Mouse (Mus musculus) heart, embryonic 16.5 days (tissue): ENCODE results near the gene Pik3c2g. TPM values are rescaled to one million over a fixed set of nuclear protein-coding genes. Genes with fewer than 3 reads are reported as not detected.

Source experiments
- ATAC-seq: fragments of 200-750 bp; cut with Nextera tagmentation; replicated peaks from 2 replicates; pipeline ENCODE4 v1.8.0; 2017; ENCODE audit warnings: moderate number of reproducible peaks; ENCODE audit not compliant: insufficient read depth, low FRiP score; ENCODE audit errors: extremely low read depth
- H3K27ac ChIP-seq: fragments of 300-500 bp; sonication (generic); 2 replicates; pipeline ENCODE4 v1.5.1; 2014; ENCODE audit warnings: mild to moderate bottlenecking, low read length, control low read depth, moderate library complexity
- H3K27me3 ChIP-seq: fragments of 300-500 bp; sonication (generic); 2 replicates; pipeline ENCODE4 v1.6.1; 2014; ENCODE audit warnings: low read length, mixed read lengths; ENCODE audit not compliant: control insufficient read depth, insufficient read depth
- H3K36me3 ChIP-seq: fragments of 300-500 bp; sonication (generic); 2 replicates; pipeline ENCODE4 v1.6.1; 2014; ENCODE audit not compliant: control insufficient read depth, insufficient read depth
- H3K4me1 ChIP-seq: fragments of 300-500 bp; sonication (generic); 2 replicates; pipeline ENCODE4 v1.6.1; 2014; ENCODE audit warnings: low read length, mixed read lengths; ENCODE audit not compliant: control insufficient read depth, insufficient read depth
- H3K4me2 ChIP-seq: fragments of 300-500 bp; sonication (generic); 2 replicates; pipeline ENCODE4 v1.6.1; 2014; ENCODE audit warnings: low read depth, mild to moderate bottlenecking, control low read depth, low read length
- H3K4me3 ChIP-seq: fragments of 300-500 bp; sonication (generic); 2 replicates; pipeline ENCODE4 v1.5.1; 2014; ENCODE audit warnings: mild to moderate bottlenecking, control low read depth, low read length
- H3K9ac ChIP-seq: fragments of 300-500 bp; sonication (generic); 2 replicates; pipeline ENCODE4 v1.6.1; 2014; ENCODE audit warnings: low read length, control low read depth
- H3K9me3 ChIP-seq: fragments of 300-500 bp; sonication (generic); replicated peaks from 2 replicates; pipeline ENCODE4 v1.6.1; 2016; ENCODE audit warnings: low read length; ENCODE audit not compliant: control insufficient read depth
- WGBS: fragments of 180-500 bp; shearing (Covaris S2); extraction: QIAGEN DNeasy Blood & Tissue Kit; methylation state at CpG from one replicate; pipeline ENCODE4 v1.1.7; 2014; 5-methylcytosine and 5-hydroxymethylcytosine counted together
- polyA plus RNA-seq: library from polyadenylated mRNA; unstranded; fragments of >200 nt; fragmentation: Nextera tagmentation; extraction: Ambion mirVana; gene quantifications from 2 replicates; pipeline ENCODE4 v1.2.1, GENCODE M21; 2015

The Pik3c2g gene
- polyA plus RNA-seq, 1 experiment from 2014 or later: not detected

- WGBS: 67% methylated on average over 3 of the region's 3 CpGs
Observed at GRCm38 (mm10) chr6:140005181-140005580, 418.2 kb downstream of the Pik3c2g start.

More at GRCm38 (mm10) chr6:140005181-140005580, 418.2 kb downstream of the Pik3c2g start:
- no peak overlapping the region for H3K27ac ChIP-seq
- no peak overlapping the region for H3K9ac ChIP-seq
- H3K27me3 ChIP-seq: no peaks in the 10 kb centered on the region
- no peaks in the 10 kb centered on the region for H3K4me1 ChIP-seq
- H3K36me3 ChIP-seq: no peaks in the 10 kb centered on the region
- H3K4me2 ChIP-seq: no peak overlapping the region
- ATAC-seq: no peak
- no peak overlapping the region for H3K4me3 ChIP-seq
- H3K9me3 ChIP-seq: peaks cover 4% of the 10 kb centered on the region

Other genes with a start within 250 kb of the Pik3c2g start
- gene Rergl, start 85.2 kb upstream of the Pik3c2g start, polyA plus RNA-seq: not detected in 2 replicates